Mouse (Mus musculus): ENCODE measurements around the gene Spred3.
"Not testable (repeated sequence)": the region's sequence is repeated elsewhere in the genome, so short reads cannot be mapped to it uniquely, and the experiment has no call there.

Spred3 gene

GRCm38 (mm10) chr7:29169231-29170065 is 763 bp downstream of the Spred3 start:
- no peak for DNase-seq (ENCODE audit: low spot score in 2 of 2)

DNA sequence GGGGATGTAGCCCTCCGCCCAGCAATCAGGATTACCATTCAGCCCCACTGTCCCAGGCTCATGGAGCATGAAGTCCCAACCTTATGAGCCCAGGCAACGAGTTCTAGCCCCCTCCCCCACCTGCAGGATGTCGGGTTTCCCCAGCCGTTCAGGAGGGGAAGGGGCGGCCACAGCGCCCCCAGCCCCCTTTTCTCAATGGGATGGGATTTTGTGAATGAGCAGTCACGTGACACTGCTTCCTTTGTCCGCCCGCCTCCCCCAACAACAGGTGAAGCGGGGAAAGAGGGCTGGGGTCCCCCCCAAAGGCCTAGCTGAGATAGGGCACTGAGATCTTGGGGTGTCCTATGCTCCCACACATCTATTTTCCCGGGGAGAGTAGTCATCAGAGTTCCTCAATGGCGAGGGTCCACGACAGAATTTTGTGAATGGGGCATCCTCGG is 1.4 kb downstream of the Spred3 start:
- no peak for DNase-seq (ENCODE audit: low spot score in 2 of 2)

DNA sequence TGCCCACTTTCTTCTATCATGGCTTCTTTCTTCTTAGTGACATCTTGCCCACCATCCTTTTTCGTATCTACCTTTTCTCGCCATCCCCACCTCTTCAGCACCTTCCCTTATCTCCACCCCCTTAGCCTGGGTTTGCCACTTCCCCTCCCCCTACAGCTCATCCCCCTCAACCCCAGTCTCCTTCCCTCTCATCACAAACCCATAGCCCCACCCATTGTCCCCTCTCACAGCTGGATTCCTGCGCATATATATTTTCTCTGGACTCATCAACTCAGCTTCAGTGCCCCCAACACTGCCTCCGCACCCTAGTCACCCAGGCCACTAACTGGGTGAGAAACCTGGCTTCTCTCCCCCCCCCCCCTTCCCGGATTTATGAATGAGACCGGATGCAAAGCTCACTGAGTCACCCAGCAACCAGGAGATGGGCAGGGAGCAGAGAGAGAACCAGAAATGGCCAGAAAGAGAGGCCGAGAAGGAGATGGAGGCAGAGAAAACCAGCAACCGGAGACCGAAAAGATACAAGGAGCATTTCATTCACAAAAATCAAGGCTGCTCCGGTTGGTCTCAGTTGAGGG is 2.0 kb downstream of the Spred3 start:
- DNase-seq (ENCODE audit: low spot score in 2 of 2) = no peak

DNA sequence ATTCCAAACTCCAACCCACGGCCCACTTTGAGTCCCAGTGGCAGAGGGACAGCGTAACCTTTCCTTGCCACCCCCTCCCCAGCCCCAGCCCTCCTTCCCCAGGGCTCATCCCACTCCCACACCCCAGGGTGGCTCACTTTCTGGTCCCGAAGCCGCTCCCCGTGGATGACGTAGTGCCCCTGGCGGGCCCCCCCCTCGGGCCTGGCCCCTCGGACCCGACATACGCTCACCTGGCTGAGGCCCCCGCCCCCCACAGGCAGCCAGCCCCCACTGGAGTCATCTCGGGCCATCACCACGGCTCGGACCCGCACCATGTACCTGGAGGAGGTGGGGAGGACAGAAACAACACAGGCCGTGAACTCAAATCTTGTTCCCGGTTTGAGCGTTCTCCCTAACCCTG is 2.6 kb downstream of the Spred3 start:
- no peak for DNase-seq (ENCODE audit: low spot score in 2 of 2)

DNA sequence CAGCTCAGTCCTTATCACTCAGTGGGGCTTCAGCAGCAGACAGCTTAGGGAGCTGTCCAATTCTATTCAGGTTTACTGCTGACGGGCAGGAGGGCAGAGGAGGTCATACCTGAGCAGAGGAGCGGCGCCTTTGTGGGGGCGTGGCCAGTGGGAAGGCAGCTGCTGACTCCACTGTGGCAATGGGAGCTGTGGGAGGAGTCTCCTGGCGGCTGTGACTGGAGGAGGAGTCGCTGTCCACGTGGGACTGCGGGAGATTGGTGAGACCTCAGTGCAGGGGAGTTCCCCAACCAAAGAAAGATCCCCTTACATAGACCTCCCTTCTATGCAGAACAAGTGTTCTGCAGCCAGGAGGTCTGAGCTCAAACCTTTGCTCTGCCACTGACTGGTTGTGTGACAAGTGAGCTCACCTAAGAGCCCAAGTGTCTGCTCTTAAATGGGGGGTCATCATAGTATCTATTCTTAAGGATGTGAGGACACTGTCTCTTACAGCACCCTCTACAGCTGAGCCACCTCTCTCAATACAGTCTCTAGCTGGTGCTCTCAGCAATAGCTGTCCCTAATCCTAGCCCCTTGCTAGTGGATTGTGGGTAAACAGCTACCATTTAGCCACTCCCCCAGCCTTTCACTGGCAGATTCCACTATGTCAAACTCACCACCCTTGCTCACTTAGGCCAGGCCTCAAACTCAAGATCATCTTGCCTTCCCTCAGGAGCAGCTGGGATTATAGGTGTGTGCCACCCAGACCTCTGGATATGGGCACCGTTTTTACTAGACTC is 7.3 kb downstream of the Spred3 start:
- DNase-seq (ENCODE audit: low spot score in 2 of 2) = no peak

- DNase-seq (ENCODE audit: low spot score in 2 of 2) = no peak
Observed at GRCm38 (mm10) chr7:29162294-29162693, 7.9 kb downstream of the Spred3 start.

DNA sequence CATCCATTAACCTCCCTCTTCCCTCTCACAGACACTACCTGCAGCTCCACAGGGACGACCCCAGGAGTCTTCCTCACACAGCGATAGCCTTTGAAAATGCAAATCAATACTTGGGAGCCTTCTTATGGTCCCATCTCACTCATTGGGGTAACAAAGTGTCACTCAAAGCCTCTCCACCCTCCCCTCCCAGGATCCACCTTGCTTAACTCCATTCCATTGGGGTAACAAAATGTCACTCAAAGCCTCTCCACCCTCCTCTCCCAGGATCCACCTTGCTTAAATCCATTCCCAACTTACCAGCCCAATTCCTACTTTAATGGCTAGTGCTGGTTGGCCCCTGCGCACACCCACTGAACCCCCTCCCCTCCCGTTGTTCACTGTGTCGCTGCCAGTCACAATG is 11.9 kb downstream of the Spred3 start:
- no peak for DNase-seq (ENCODE audit: low spot score in 2 of 2)

GRCm38 (mm10) chr7:29155838-29156782 is 14.1 kb downstream of the Spred3 start, which contains the start of gene Fam98c:
Gene Fam98c (minus strand): TSS chr7:29156234.
- DNase-seq (ENCODE audit: low spot score in 2 of 2) = peak; percentile 71 to 87

DNA sequence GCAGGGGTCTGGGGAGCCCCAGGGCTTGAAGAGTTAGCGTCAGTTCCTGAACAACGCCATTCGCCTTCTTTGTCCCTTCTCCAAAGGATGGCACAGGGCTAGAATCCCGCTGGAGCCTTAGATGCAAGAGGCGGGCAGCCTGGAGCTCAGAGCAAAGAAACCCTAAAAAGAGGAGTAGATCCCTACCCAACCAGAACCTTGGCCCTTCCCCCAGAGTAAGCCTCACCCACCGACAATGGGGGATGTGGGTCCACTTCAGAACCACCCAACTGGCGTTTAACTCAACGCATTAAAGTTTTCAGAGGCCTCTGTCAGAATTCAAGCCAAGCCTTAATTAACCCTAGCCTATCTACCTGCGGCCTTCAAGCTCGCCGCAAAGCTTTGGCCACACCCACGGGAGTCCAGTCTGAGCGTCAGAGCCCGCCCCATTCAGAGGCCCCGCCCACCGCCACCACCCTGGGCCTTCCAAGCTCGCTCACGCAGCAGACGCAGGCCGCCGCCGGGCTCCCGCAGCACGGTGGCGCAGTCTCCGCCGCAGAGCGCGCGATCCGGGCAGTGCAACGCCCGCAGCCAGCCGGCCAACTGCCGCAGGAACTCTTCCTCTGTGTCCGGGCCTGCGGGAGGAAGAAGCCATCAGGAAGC is 14.9 kb downstream of the Spred3 start:
- peak; percentile 85 to 93 for DNase-seq (ENCODE audit: low spot score in 2 of 2)

- DNase-seq (ENCODE audit: low spot score in 2 of 2) = no peak
Observed at GRCm38 (mm10) chr7:29154018-29154720, 16.0 kb downstream of the Spred3 start.

- no peak for DNase-seq (ENCODE audit: low spot score in 2 of 2)
Observed at GRCm38 (mm10) chr7:29151486-29151885, 18.7 kb downstream of the Spred3 start.

GRCm38 (mm10) chr7:29148771-29149170 is 21.4 kb downstream of the Spred3 start:
- DNase-seq (ENCODE audit: low spot score in 2 of 2) = no peak

DNA sequence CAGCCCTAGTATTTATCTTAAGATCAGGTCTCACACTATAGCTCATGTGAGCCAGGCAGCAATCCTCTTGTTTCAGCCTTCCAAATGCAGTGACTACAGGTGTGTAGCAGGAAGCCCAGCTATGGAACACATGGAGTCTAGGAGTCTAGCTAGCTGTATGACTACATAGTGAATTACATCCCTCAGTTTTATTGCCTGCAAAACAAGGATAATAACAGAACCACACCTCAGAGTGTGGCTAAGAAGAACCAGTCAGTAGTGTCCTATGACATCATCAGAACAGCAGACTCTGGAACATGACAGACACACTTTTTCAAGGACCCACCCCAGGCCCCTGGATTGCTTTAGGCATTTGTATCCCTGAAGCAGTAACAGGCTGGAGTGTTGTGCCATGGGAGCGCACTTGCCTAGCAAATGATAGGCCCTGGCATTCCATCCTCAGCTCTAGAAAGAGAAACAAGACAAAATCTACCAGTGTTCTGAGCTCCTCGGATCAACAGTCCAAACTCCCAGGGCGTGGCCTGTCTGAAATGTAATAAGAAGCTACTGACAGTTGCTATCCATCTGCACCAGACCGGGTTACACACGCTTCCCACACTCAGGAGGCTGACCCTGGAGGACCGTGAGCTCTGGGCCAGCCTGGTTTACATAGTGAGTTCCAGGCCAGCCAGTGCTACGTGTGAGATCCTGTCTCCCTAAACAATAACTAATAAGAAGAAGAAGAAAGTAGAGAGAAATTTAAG is 23.4 kb downstream of the Spred3 start:
- DNase-seq (ENCODE audit: low spot score in 2 of 2) = no peak

GRCm38 (mm10) chr7:29144006-29144405 is 26.2 kb downstream of the Spred3 start:
- DNase-seq (ENCODE audit: low spot score in 2 of 2) = no peak

DNA sequence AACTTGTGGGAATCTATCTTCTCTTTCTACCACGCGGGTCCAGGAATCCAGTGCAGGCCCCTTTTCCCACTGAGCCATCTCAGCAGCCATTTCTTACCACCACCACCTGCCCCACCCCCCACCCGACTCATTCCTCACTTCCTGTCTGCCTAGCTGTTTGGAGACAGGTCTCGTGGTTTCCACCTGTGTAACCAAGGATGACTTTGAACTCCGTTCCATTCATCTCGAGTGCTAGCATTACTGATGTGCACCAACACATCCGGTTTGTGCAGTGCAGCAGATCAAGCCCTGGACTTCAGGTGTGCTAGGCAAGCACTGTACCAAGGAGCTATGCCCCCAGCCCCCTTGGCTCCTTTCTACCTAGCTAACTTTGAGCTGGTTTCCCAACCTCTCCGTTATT is 28.8 kb downstream of the Spred3 start:
- no peak for DNase-seq (ENCODE audit: low spot score in 2 of 2)

- not testable (repeated sequence) for DNase-seq (ENCODE audit: low spot score in 2 of 2)
Observed at GRCm38 (mm10) chr7:29139237-29139636, 31.0 kb downstream of the Spred3 start.

GRCm38 (mm10) chr7:29137429-29137828 is 32.8 kb downstream of the Spred3 start:
- DNase-seq (ENCODE audit: low spot score in 2 of 2) = no peak

DNA sequence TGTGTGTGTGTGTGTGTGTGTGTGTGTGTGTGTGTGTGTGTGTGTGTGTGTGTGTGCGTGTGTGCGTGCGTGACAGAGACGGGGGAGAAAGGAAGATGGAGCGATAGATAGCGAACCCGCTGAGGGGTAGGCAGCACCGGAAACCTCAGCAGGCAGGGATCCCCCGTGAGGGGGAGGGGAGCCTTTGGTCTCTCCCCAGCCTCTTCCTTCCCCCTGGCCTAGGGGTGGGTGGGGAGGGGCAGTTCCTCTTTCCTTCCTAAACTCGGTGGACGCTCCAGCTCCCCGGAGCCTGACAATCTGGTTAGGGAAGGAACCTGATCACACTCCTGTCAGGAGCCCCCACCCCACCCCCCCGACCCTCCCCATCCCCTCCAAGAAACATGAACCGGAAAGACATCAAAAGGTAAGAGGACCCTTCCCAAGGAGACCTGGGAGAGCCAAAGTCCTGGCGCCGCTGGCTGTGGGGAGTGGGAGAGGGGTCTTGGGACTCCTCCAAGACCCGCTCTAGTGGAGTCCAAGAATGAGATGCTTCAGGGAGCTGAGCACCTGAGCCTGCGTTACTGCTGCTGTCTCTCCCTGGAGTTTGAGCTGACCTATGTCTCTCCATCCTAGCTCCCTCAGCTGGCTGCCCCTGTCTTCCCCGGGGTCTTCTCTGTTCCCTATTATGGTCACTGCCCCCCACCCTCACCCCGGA is 35.4 kb downstream of the Spred3 start, which contains the start of gene Rasgrp4:
TSS of gene Rasgrp4 (plus strand) at position 159 of the 694 bp plus-strand sequence.
- DNase-seq (ENCODE audit: low spot score in 2 of 2) = peak in 1 of 2 experiments; percentile 61

- DNase-seq (ENCODE audit: low spot score in 2 of 2) = no peak
Observed at GRCm38 (mm10) chr7:29134230-29134629, 36.0 kb downstream of the Spred3 start.

All from spleen, postnatal 4 days (tissue).